Mouse (Mus musculus) neural tube, embryonic 12.5 days (tissue): ENCODE data around the gene Actr3b. TPM values are rescaled to one million over a fixed set of nuclear protein-coding genes. Genes with fewer than 3 reads are reported as not detected.
A peak's percentile ranks its signal among the peaks of the same experiment; 100 is the strongest.

Experiments used
- ATAC-seq: fragments of 200-750 bp; cut with Nextera tagmentation; 2 replicates; pipeline ENCODE4 v1.8.0; 2017; ENCODE audit warnings: low read depth, mild to moderate bottlenecking, moderate TSS enrichment, moderate library complexity; ENCODE audit not compliant: low FRiP score
- H3K27ac ChIP-seq: fragments of 300-500 bp; sonication (generic); 2 replicates; pipeline ENCODE4 v1.5.1; 2016
- H3K27me3 ChIP-seq: fragments of 300-500 bp; sonication (generic); replicated peaks from 2 replicates; pipeline ENCODE4 v1.6.1; 2016; ENCODE audit warnings: mild to moderate bottlenecking
- H3K36me3 ChIP-seq: fragments of 300-500 bp; sonication (generic); 2 replicates; pipeline ENCODE4 v1.6.1; 2016; ENCODE audit warnings: mild to moderate bottlenecking
- H3K4me1 ChIP-seq: fragments of 300-500 bp; sonication (generic); 2 replicates; pipeline ENCODE4 v1.6.1; 2016
- H3K4me2 ChIP-seq: fragments of 300-500 bp; sonication (generic); replicated peaks from 2 replicates; pipeline ENCODE4 v1.6.1; 2016; ENCODE audit warnings: mild to moderate bottlenecking
- H3K4me3 ChIP-seq: fragments of 300-500 bp; sonication (generic); 2 replicates; pipeline ENCODE4 v1.5.1; 2016
- H3K9ac ChIP-seq: fragments of 300-500 bp; sonication (generic); 2 replicates; pipeline ENCODE4 v1.6.1; 2016; ENCODE audit warnings: mild to moderate bottlenecking
- H3K9me3 ChIP-seq: fragments of 300-500 bp; sonication (generic); 2 replicates; pipeline ENCODE4 v1.6.1; 2016; ENCODE audit warnings: mild to moderate bottlenecking
- WGBS: fragments of 180-500 bp; shearing (Covaris S2); methylation state at CpG from one replicate; pipeline ENCODE4 v1.1.7; 2016; 5-methylcytosine and 5-hydroxymethylcytosine counted together
- polyA plus RNA-seq: library from polyadenylated mRNA; unstranded; fragments of >200 nt; fragmentation: Nextera tagmentation; extraction: Ambion mirVana; gene quantifications from 2 replicates; pipeline ENCODE4 v1.2.1, GENCODE M21; 2016

Actr3b gene
- polyA plus RNA-seq, 1 experiment from 2014 or later, result 13.4 TPM

DNA sequence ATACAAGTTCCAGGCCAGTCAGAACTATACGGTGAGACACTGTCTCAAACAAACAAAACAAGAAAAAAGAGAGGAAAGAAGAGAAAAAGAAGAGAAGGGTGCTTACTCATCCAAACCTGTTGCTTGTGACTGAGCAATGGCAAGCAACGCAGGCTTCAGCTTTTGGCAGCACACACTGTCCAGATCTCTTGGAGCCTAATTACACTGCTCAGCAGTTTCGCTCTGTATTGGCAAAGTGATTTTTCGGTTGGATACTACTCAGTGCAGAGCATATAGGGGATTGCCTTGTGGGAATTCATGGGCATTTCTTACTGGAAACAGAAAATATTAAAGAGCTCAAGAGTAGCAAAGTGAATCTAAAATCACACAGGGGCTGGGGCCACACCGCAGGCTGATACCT is 6.9 kb upstream of the Actr3b start:
- Histone ChIP-seq H3K27me3 (no peaks in the 10 kb centered on the region), H3K9me3 (no peaks in the 10 kb centered on the region), H3K4me1 (peaks cover 7% of the 10 kb centered on the region; the same call in 1 of the 2 replicates), H3K36me3 (no peaks in the 10 kb centered on the region), H3K27ac (no peak overlapping the region), H3K4me2 (no peak overlapping the region), H3K4me3 (no peak overlapping the region), H3K9ac (no peak overlapping the region)
- 87% methylated on average over 5 of the region's 5 CpGs for WGBS
- no peak for ATAC-seq

DNA sequence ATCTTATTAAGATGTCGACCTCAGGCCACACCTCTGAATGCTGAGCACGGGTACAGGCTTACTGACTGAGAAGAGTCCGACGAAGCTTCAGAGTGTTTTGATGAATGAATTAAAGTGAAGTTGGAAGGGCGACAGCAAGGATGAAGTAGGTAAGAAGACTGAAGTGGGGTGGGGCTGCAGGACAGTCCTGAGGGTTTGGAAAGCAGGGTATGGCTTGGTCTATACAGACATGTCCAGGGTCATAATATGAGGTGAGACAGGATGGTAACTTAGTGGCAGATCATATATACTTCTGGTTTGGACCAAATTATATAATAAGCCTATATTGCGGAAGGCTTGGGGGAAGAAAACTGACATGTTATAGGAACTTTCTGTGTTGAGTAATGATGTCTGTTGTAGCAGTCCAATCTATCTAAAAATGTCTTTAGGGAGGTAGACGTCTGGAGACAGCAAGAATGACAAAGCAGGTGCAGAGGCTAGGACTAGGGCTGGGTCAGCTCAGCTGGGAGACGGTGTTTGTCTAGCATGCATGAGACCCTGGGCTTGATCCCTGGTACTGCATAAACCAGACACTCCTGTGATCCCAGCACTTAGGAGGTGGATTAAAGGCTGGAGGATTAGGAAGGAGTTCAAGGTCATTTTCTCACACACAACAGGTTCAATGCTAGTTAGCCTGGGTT is 6.1 kb upstream of the Actr3b start:
- Histone ChIP-seq H3K4me3 (no peak overlapping the region), H3K4me1 (peaks cover 7% of the 10 kb centered on the region; the same call in 1 of the 2 replicates), H3K27me3 (no peaks in the 10 kb centered on the region), H3K9me3 (no peaks in the 10 kb centered on the region), H3K27ac (no peak overlapping the region), H3K4me2 (no peak overlapping the region), H3K9ac (no peak overlapping the region), H3K36me3 (no peaks in the 10 kb centered on the region)
- no peak for ATAC-seq
- 53% methylated on average over 8 of the region's 8 CpGs for whole genome bisulfite sequencing

DNA sequence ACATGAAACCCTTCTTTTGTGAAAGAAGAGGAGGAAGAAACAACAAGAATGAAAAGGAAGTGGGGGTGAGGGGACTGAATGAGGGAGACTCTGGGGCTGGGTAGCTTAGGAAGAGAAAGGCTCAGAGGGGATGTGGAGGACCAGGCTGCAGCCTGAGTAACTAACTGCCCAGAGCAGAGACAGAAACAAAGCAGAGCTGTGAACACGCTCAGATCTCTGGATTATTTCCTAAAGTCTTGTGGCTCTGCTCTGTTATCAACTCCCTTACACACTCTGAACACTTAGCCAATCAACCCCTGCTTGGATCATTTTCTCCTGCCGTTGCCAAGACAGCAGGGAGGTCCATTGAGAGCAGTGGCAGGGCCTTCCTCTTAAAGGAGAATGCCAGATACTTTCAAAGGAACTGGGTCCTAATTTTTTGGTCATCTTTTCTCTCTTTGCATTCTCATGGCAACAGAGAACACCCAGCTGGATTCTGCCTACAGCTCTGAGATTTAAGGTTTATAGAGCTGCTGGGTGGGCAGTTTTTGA is 5.5 kb upstream of the Actr3b start:
- peaks cover 7% of the 10 kb centered on the region; the same call in 1 of the 2 replicates for H3K4me1 ChIP-seq
- H3K36me3 ChIP-seq, result no peaks in the 10 kb centered on the region
- 14% methylated on average over 2 of the region's 2 CpGs for WGBS
- no peaks in the 10 kb centered on the region for H3K27me3 ChIP-seq
- no peak for ATAC-seq
- no peaks in the 10 kb centered on the region for H3K9me3 ChIP-seq
- H3K9ac ChIP-seq, result no peak overlapping the region
- H3K4me3 ChIP-seq, result no peak overlapping the region
- H3K4me2 ChIP-seq, result no peak overlapping the region
- H3K27ac ChIP-seq, result no peak overlapping the region

DNA sequence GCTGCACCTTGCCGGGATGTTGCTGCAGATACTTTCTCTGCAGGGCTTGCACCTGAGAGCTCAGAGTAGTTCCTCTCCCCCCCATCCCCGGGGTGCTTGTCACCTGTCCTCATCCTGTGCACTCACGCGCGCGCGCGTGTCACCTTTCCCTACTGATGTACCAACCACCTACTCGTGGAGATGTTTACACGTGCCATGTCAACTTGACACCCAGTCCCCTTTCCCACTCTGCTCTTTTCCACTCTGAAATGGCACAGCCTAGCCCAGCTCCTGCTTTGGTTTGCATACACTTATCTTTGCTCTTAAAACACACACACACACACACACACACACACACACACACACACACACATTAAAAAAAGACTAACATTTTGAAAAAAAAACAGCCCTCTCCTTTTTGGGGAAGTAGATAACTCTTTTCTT is 624 bp downstream of the Actr3b start:
- H3K4me1 ChIP-seq, result no peaks in the 10 kb centered on the region
- WGBS, result 4% methylated on average over 10 of the region's 10 CpGs
- H3K4me2 ChIP-seq, result peak overlapping the region; percentile 91
- no peaks in the 10 kb centered on the region for H3K9me3 ChIP-seq
- no peak overlapping the region for H3K27ac ChIP-seq
- peak overlapping the region; percentile 68 for H3K9ac ChIP-seq
- peak overlapping the region; percentile 72 for H3K4me3 ChIP-seq
- 0 out of 2 replicates have a peak, but pooled peaks cover 3% of the 10 kb centered on the region for H3K27me3 ChIP-seq
- peak; percentile 54 for ATAC-seq
- H3K36me3 ChIP-seq, result no peaks in the 10 kb centered on the region

DNA sequence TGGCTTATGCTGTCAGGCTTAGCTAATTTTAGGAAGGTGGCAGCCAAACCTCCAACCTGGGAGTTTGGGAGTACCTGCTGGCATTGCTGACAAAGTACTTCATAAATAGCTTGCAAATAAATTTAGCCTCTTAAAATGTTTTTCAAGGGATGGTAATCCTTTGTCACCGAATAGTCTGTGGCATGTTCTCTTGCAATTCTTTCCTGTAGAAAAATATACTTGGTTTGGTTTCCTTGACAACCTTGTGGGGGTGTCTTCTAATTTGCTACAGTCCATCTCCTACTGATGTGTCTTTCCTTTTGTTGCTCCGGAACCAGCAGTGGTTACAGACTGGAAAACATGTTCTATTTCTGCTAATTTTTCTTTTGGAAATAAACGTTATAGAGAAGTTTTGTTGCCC is 1.1 kb downstream of the Actr3b start:
- Histone ChIP-seq H3K36me3 (no peaks in the 10 kb centered on the region), H3K9ac (no peak overlapping the region), H3K4me1 (no peaks in the 10 kb centered on the region), H3K4me2 (peak overlapping the region; percentile 91), H3K27ac (no peak overlapping the region), H3K4me3 (no peak overlapping the region), H3K9me3 (no peaks in the 10 kb centered on the region), H3K27me3 (0 out of 2 replicates have a peak, but pooled peaks cover 3% of the 10 kb centered on the region)
- no peak for ATAC-seq
- 61% methylated on average over 3 of the region's 3 CpGs for WGBS

DNA sequence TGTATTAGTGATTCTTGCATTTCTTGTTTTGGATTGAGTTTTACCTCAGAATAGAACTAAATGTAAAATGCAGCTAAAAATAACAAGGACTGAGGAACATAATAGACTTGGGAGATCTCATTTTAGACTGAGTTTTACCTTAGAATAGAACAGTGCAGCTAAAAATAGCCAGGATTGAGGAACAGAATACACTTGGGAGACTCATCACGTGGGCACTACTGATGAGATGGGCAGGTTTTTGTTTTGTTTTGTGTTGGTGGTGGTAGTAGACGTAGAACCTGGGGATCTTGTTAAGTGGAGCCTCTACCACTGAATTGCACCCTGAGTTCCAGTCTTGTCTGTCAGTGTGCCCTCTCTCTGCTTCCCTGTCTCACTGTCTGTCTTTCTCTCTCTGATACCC is 2.1 kb downstream of the Actr3b start:
- no peak for ATAC-seq
- Histone ChIP-seq H3K9ac (no peak overlapping the region), H3K27me3 (0 out of 2 replicates have a peak, but pooled peaks cover 3% of the 10 kb centered on the region), H3K27ac (no peak overlapping the region), H3K36me3 (no peaks in the 10 kb centered on the region), H3K9me3 (no peaks in the 10 kb centered on the region), H3K4me3 (no peak overlapping the region), H3K4me2 (no peak overlapping the region), H3K4me1 (no peaks in the 10 kb centered on the region)
- 85% methylated on average over 2 of the region's 2 CpGs for WGBS

DNA sequence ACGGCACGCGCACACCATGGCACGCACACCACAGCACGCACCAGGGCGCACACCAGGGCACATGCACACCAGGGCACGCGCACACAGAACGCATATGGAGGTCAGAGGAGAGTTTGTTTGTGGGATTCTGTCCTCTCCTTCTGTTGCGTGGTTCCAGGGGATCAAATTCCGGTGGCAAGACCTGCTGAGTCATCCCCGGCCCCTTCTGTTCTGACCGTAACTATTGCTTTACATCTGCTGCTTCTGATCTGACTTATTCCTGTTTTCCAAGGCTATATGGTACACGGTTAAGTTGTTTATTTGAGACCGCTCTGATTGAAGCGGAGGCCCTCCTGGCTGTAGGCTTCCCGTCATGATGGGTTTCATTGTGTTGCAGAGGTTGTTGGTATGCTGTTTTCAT is 9.2 kb downstream of the Actr3b start:
- Histone ChIP-seq H3K36me3 (no peaks in the 10 kb centered on the region), H3K4me3 (no peak overlapping the region), H3K27ac (no peak overlapping the region), H3K9me3 (peaks cover 7% of the 10 kb centered on the region), H3K9ac (no peak overlapping the region), H3K27me3 (no peaks in the 10 kb centered on the region), H3K4me1 (no peaks in the 10 kb centered on the region), H3K4me2 (no peak overlapping the region; the same call in 1 of the 2 replicates)
- WGBS, result 70% methylated on average over 17 of the region's 17 CpGs
- no peak for ATAC-seq

DNA sequence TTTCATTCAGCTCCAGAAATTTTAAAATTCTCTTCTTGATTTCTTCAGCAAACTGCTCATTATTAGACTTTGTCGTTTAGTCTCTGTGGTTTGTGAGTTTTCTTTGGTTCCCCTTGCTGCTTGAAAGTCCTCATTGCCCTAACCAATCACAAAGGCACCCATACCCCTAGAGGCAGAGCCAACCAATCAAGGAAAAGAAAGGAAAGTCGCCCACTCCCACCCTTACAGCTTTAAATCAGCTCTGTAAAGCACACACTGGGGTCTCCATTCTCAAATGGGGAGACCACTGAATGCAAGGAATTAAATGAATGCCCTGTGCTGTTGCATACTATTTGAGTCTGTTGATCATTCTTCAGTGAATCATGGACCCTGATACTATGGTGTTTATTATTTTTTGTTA is 9.6 kb downstream of the Actr3b start:
- H3K36me3 ChIP-seq, result no peaks in the 10 kb centered on the region
- no peaks in the 10 kb centered on the region for H3K4me1 ChIP-seq
- no peak overlapping the region for H3K4me2 ChIP-seq
- peaks cover 7% of the 10 kb centered on the region for H3K9me3 ChIP-seq
- H3K4me3 ChIP-seq, result no peak overlapping the region
- no peak overlapping the region for H3K27ac ChIP-seq
- no peak overlapping the region for H3K9ac ChIP-seq
- H3K27me3 ChIP-seq, result no peaks in the 10 kb centered on the region
- 51% methylated on average over 2 of the region's 2 CpGs for WGBS
- ATAC-seq, result no peak

DNA sequence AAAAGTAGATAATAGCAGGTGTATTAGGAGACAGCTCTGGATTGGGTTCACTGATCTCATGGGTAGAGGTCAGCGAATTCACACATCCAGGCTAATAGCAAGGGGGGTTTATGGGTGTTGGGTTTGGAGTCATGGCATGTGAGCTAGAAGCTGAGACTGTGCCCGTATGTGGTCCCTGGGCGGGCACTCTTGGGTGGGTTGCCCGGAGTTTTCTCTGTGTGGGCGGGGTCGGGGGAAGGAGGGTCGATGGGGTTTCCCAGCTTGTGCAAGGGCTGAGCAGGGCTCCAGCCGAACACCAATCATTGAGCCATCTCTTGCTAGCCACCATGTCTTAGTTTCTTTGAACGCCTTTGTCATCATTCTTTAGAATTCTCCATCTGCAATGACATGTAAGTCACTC is 12.7 kb downstream of the Actr3b start:
- Histone ChIP-seq H3K36me3 (no peaks in the 10 kb centered on the region), H3K9ac (no peak overlapping the region), H3K27me3 (no peaks in the 10 kb centered on the region), H3K4me1 (no peaks in the 10 kb centered on the region), H3K27ac (no peak overlapping the region), H3K4me2 (no peak overlapping the region), H3K9me3 (peaks cover 7% of the 10 kb centered on the region), H3K4me3 (no peak overlapping the region)
- WGBS, result 94% methylated on average over 9 of the region's 9 CpGs
- ATAC-seq, result no peak

DNA sequence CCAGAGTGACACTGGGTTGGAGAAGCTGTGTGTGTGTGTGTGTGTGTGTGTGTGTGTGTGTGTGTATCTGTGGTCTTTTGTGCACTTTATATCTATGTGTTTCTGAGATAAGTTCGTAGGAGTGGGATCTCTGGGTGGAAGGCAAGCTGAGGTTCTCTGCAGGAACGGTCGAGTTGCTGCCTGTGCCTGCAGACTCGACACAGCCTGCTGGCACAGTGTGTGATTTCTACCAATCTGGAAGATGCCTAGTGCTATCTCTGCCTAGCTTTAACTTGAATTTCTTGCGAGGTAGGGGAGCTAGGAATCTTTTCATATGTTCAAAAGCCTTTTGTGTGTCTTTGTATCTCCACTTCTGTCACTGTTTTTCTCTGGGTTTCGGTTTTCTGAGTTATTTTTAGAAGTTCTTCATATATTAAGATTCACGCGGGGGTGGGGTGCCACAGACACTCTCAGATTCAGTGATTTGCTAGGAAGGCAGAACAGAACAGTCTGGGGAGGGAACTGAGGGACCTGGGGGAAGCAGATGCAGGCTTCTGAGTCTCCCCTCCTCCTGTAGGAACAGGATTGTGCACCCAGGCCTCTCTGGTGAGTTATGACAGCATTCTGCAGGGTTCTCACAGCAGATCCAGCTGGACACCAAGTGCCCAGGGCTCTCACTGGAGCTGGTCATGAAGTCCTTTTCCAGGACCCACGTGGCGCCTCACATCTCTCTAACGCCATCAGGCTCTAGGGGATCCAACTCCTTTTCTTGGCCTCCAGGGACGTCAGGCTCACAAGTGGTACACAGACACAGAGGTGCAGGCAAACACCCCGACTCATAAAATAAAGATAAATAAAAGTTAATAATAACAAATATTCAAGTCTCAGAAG is 14.4 kb downstream of the Actr3b start:
- Histone ChIP-seq H3K4me1 (no peaks in the 10 kb centered on the region), H3K27me3 (no peaks in the 10 kb centered on the region), H3K27ac (no peak overlapping the region), H3K36me3 (no peaks in the 10 kb centered on the region), H3K9me3 (peaks cover 7% of the 10 kb centered on the region), H3K4me3 (no peak overlapping the region), H3K9ac (no peak overlapping the region), H3K4me2 (no peak overlapping the region)
- ATAC-seq, result no peak
- 78% methylated on average over 13 of the region's 13 CpGs for WGBS

DNA sequence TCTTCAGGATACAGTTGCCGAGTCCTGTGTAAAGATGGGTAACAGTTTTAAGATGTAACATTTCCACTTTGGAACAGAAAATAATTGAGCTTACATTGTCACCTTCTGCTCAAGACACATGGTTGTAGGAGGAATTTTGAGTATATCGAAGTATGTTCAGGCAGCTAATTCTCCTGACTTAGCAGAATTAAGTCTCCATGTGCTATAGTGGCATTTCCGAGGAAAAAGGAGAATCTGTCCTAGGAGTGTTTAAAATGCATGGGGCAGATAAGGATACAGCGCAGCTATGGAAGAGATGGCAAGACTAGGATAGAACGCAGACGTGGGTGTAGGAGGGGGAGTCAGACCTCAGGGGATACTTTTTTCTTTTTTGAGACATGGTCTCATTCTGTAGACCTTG is 31.8 kb downstream of the Actr3b start:
- no peak overlapping the region for H3K4me2 ChIP-seq
- no peaks in the 10 kb centered on the region for H3K9me3 ChIP-seq
- no peaks in the 10 kb centered on the region for H3K27me3 ChIP-seq
- H3K9ac ChIP-seq, result no peak overlapping the region
- no peak overlapping the region for H3K4me3 ChIP-seq
- ATAC-seq, result no peak
- 91% methylated on average over 6 of the region's 6 CpGs for WGBS
- H3K27ac ChIP-seq, result no peak overlapping the region
- no peaks in the 10 kb centered on the region for H3K4me1 ChIP-seq
- H3K36me3 ChIP-seq, result no peaks in the 10 kb centered on the region

DNA sequence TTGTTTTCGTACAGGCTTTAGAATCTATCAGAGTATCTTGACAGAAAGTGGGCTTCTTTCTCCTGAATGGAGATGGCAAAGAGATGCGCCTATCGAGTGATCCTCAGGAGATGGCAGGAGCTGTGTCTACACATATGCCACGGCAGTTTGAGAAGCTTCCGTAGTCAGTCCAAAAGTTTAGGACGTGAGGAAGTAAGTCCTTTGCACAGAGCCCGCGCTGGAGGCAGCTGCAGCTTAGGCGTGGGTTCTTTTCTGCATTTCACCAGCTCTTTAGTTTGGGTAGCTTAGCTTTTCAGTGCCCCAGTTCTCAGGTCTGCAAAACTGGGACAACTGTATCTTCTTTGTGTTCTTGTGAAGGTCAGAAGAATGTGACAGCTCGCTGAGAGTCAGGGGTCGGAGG is 38.0 kb downstream of the Actr3b start:
- Histone ChIP-seq H3K9me3 (no peaks in the 10 kb centered on the region), H3K27me3 (no peaks in the 10 kb centered on the region), H3K4me1 (no peaks in the 10 kb centered on the region), H3K36me3 (no peaks in the 10 kb centered on the region), H3K4me3 (no peak overlapping the region), H3K9ac (no peak overlapping the region), H3K27ac (no peak overlapping the region), H3K4me2 (no peak overlapping the region)
- ATAC-seq, result no peak
- 90% methylated on average over 11 of the region's 11 CpGs for WGBS
